Mouse (Mus musculus) midbrain, embryonic 16.5 days (tissue): Measurements from ENCODE around the gene Gcsh. TPM values are rescaled to one million over a fixed set of nuclear protein-coding genes. Genes with fewer than 3 reads are reported as not detected.

Experiments
- ATAC-seq: fragments of 200-750 bp; cut with Nextera tagmentation; 2 replicates; pipeline ENCODE4 v1.8.0; 2017; ENCODE audit warnings: moderate TSS enrichment
- H3K27ac ChIP-seq: fragments of 300-500 bp; sonication (generic); 2 replicates; pipeline ENCODE4 v1.5.1; 2014; ENCODE audit warnings: mild to moderate bottlenecking, low read length, mixed read lengths
- H3K27me3 ChIP-seq: fragments of 300-500 bp; sonication (generic); 2 replicates; pipeline ENCODE4 v1.6.1; 2014; ENCODE audit warnings: low read depth, low read length, mixed read lengths; ENCODE audit not compliant: control insufficient read depth, insufficient read depth
- H3K36me3 ChIP-seq: fragments of 300-500 bp; sonication (generic); 2 replicates; pipeline ENCODE4 v1.6.1; 2014; ENCODE audit warnings: mild to moderate bottlenecking, low read length, moderate library complexity, mixed read lengths; ENCODE audit not compliant: control insufficient read depth, insufficient read depth
- H3K4me1 ChIP-seq: fragments of 300-500 bp; sonication (generic); 2 replicates; pipeline ENCODE4 v1.6.1; 2014; ENCODE audit warnings: mild to moderate bottlenecking, low read length, mixed read lengths; ENCODE audit not compliant: control insufficient read depth, insufficient read depth
- H3K4me2 ChIP-seq: fragments of 300-500 bp; sonication (generic); 2 replicates; pipeline ENCODE4 v1.6.1; 2014; ENCODE audit warnings: mild to moderate bottlenecking, low read length, mixed read lengths
- H3K4me3 ChIP-seq: fragments of 300-500 bp; sonication (generic); 2 replicates; pipeline ENCODE4 v1.5.1; 2014; ENCODE audit warnings: low read depth, mild to moderate bottlenecking, low read length, moderate library complexity, mixed read lengths
- H3K9ac ChIP-seq: fragments of 300-500 bp; sonication (generic); 2 replicates; pipeline ENCODE4 v1.6.1; 2014; ENCODE audit warnings: low read depth, low read length, mixed read lengths
- H3K9me3 ChIP-seq: fragments of 300-500 bp; sonication (generic); replicated peaks from 2 replicates; pipeline ENCODE4 v1.6.1; 2014; ENCODE audit warnings: mild to moderate bottlenecking, low read length, mixed read lengths; ENCODE audit not compliant: control insufficient read depth, poor library complexity, severe bottlenecking
- WGBS: fragments of 180-500 bp; shearing (Covaris S2); extraction: QIAGEN DNeasy Blood & Tissue Kit; methylation state at CpG from one replicate; pipeline ENCODE4 v1.1.7; 2014; 5-methylcytosine and 5-hydroxymethylcytosine counted together
- polyA plus RNA-seq: library from polyadenylated mRNA; unstranded; fragments of >200 nt; fragmentation: Nextera tagmentation; extraction: Ambion mirVana; gene quantifications from 2 replicates; pipeline ENCODE4 v1.2.1, GENCODE M21; 2015

Gcsh gene
- polyA plus RNA-seq, 1 experiment from 2014 or later = 80.2 TPM

- H3K4me3 ChIP-seq = no peak overlapping the region
- H3K27ac ChIP-seq = no peak overlapping the region
- no peaks in the 10 kb centered on the region for H3K27me3 ChIP-seq
- H3K4me2 ChIP-seq = no peak overlapping the region
- no peaks in the 10 kb centered on the region for H3K4me1 ChIP-seq
- no peak overlapping the region for H3K9ac ChIP-seq
- H3K9me3 ChIP-seq = no peaks in the 10 kb centered on the region
- no peak for ATAC-seq
- WGBS = 98% methylated on average over 2 of the region's 2 CpGs
- peaks cover 25% of the 10 kb centered on the region for H3K36me3 ChIP-seq
Observed at GRCm38 (mm10) chr8:116951778-116952177, 41.6 kb downstream of the Gcsh start.

GRCm38 (mm10) chr8:116951369-116951768, 42.0 kb downstream of the Gcsh start:
- Histone ChIP-seq H3K4me2 (no peak overlapping the region), H3K27ac (no peak overlapping the region), H3K9ac (no peak overlapping the region), H3K27me3 (no peaks in the 10 kb centered on the region), H3K9me3 (no peaks in the 10 kb centered on the region), H3K36me3 (peaks cover 22% of the 10 kb centered on the region), H3K4me1 (peaks cover 2% of the 10 kb centered on the region; the same call in 1 of the 2 replicates), H3K4me3 (no peak overlapping the region)
- no peak for ATAC-seq
- 79% methylated on average over 5 of the region's 5 CpGs for WGBS

GRCm38 (mm10) chr8:116947589-116947988, 45.7 kb downstream of the Gcsh start:
- Histone ChIP-seq H3K9me3 (no peaks in the 10 kb centered on the region), H3K4me3 (no peak overlapping the region), H3K36me3 (no peaks in the 10 kb centered on the region), H3K9ac (no peak overlapping the region), H3K27ac (no peak overlapping the region), H3K4me1 (peaks cover 14% of the 10 kb centered on the region), H3K4me2 (no peak overlapping the region), H3K27me3 (no peaks in the 10 kb centered on the region)
- WGBS = 89% methylated on average over 7 of the region's 7 CpGs
- no peak for ATAC-seq

- no peaks in the 10 kb centered on the region for H3K36me3 ChIP-seq
Observed at GRCm38 (mm10) chr8:116946851-116947250, 46.5 kb downstream of the Gcsh start.

GRCm38 (mm10) chr8:116946268-116946838, 47.0 kb downstream of the Gcsh start:
- Histone ChIP-seq H3K9me3 (no peaks in the 10 kb centered on the region), H3K27ac (no peak overlapping the region), H3K27me3 (no peaks in the 10 kb centered on the region), H3K4me3 (no peak overlapping the region), H3K9ac (no peak overlapping the region), H3K4me1 (peaks cover 14% of the 10 kb centered on the region), H3K36me3 (no peaks in the 10 kb centered on the region), H3K4me2 (no peak overlapping the region)
- no peak for ATAC-seq
- 88% methylated on average over 21 of the region's 21 CpGs for WGBS

More at GRCm38 (mm10) chr8:116946851-116947250, 46.5 kb downstream of the Gcsh start:
- Histone ChIP-seq H3K27me3 (no peaks in the 10 kb centered on the region), H3K4me3 (no peak overlapping the region), H3K4me2 (no peak overlapping the region), H3K4me1 (peaks cover 14% of the 10 kb centered on the region), H3K27ac (no peak overlapping the region), H3K9ac (no peak overlapping the region), H3K9me3 (no peaks in the 10 kb centered on the region)
- WGBS = 80% methylated on average over 6 of the region's 6 CpGs
- ATAC-seq = no peak

GRCm38 (mm10) chr8:116945169-116945910, 48.0 kb downstream of the Gcsh start:
- Histone ChIP-seq H3K4me1 (peaks cover 14% of the 10 kb centered on the region), H3K9me3 (no peaks in the 10 kb centered on the region), H3K9ac (no peak overlapping the region), H3K4me3 (no peak overlapping the region), H3K36me3 (no peaks in the 10 kb centered on the region), H3K4me2 (no peak overlapping the region), H3K27me3 (no peaks in the 10 kb centered on the region), H3K27ac (no peak overlapping the region)
- WGBS = 91% methylated on average over 9 of the region's 9 CpGs
- ATAC-seq = no peak

- Histone ChIP-seq H3K4me2 (peak overlapping the region; percentile 81), H3K9ac (peak overlapping the region; percentile 90), H3K27me3 (no peaks in the 10 kb centered on the region), H3K36me3 (no peaks in the 10 kb centered on the region), H3K4me3 (peak overlapping the region; percentile 69), H3K27ac (no peak overlapping the region), H3K4me1 (peaks cover 14% of the 10 kb centered on the region), H3K9me3 (no peaks in the 10 kb centered on the region)
- 21% methylated on average over 4 of the region's 4 CpGs for WGBS
- no peak for ATAC-seq
Observed at GRCm38 (mm10) chr8:116944385-116944696, 49.0 kb downstream of the Gcsh start.

- Histone ChIP-seq H3K9me3 (no peaks in the 10 kb centered on the region), H3K9ac (peak overlapping the region; percentile 90), H3K4me2 (peak overlapping the region; percentile 81), H3K27ac (peak overlapping the region; percentile 66), H3K4me1 (peaks cover 14% of the 10 kb centered on the region), H3K4me3 (peak overlapping the region; percentile 69), H3K27me3 (no peaks in the 10 kb centered on the region), H3K36me3 (no peaks in the 10 kb centered on the region)
- peak; percentile 78 for ATAC-seq
- under 1% methylated on average over 62 of the region's 62 CpGs for WGBS
Observed at GRCm38 (mm10) chr8:116943555-116944384, 49.6 kb downstream of the Gcsh start.

GRCm38 (mm10) chr8:116943161-116943554, 50.2 kb downstream of the Gcsh start, which contains the start of gene Atmin:
Gene Atmin, plus strand, starts transcription at chr8:116943393.
- Histone ChIP-seq H3K9ac (peak within 1 kb of the TSS; percentile 90), H3K4me3 (peak within 1 kb of the TSS; percentile 69), H3K27ac (peak within 1 kb of the TSS; percentile 66), H3K27me3 (no peaks in the 10 kb centered on the region), H3K9me3 (no peaks in the 10 kb centered on the region), H3K4me2 (peak within 1 kb of the TSS; percentile 81), H3K4me1 (peaks cover 14% of the 10 kb centered on the region), H3K36me3 (no peaks in the 10 kb centered on the region)
- 0% methylated on average over 46 of the region's 46 CpGs for WGBS
- ATAC-seq = peak; percentile 88
